ENCODE assay signal across 7 mouse cellular contexts in genomic region chr7:139944291-139945240, GRCm38 (mm10). TPM values are rescaled to one million over a fixed set of nuclear protein-coding genes. Genes with fewer than 3 reads are reported as not detected.
DNase-seq lines count a peak whose midpoint lies in the region; ATAC-seq lines count a peak whose summit lies in the region.

No protein-coding gene starts in this region.

- H3K9me3 ChIP-seq in forebrain, embryonic 16.5 days (ENCODE audit: control insufficient read depth, low read length), result no peaks in the 10 kb centered on the region
- no peaks in the 10 kb centered on the region for H3K9me3 ChIP-seq in liver, embryonic 16.5 days (replicated peaks; ENCODE audit: control insufficient read depth, low read length)

- 3% methylated on average over 68 of the region's 68 CpGs for WGBS in forebrain, embryonic 16.5 days
- WGBS in liver, embryonic 16.5 days (ENCODE audit: insufficient replicate concordance), result 3% methylated on average over 68 of the region's 68 CpGs

- peaks cover 61% of the 10 kb centered on the region for H3K27me3 ChIP-seq in forebrain, embryonic 16.5 days (replicated peaks; ENCODE audit: control insufficient read depth, insufficient read depth, low read length)
- H3K27me3 ChIP-seq in liver, embryonic 16.5 days (ENCODE audit: control insufficient read depth, insufficient read depth, low read depth, low read length), result peaks cover 62% of the 10 kb centered on the region

- H3K36me3 ChIP-seq in forebrain, embryonic 16.5 days (ENCODE audit: control insufficient read depth, insufficient read depth), result no peaks in the 10 kb centered on the region
- no peaks in the 10 kb centered on the region for H3K36me3 ChIP-seq in liver, embryonic 16.5 days (ENCODE audit: control insufficient read depth, insufficient read depth)

- no peak for ATAC-seq in forebrain, embryonic 16.5 days
- no peak for ATAC-seq in liver, embryonic 16.5 days (ENCODE audit: low read depth)

- H3K4me1 ChIP-seq in forebrain, embryonic 16.5 days (replicated peaks; ENCODE audit: control insufficient read depth, insufficient read depth, low read length), result peaks cover 9% of the 10 kb centered on the region
- no peaks in the 10 kb centered on the region; the same call in 1 of the 2 replicates for H3K4me1 ChIP-seq in liver, embryonic 16.5 days (ENCODE audit: control insufficient read depth, low read depth, low read length)

- peak; percentile 6 for DNase-seq in thymus, postnatal 14 days
- no peak for DNase-seq in thymus, postnatal 25 days
- DNase-seq in ovary, postnatal 10 days (ENCODE audit: low spot score), result no peak
- DNase-seq in layer of hippocampus, postnatal 14 days (ENCODE audit: low spot score in 2 of 2), result no peak
- DNase-seq in cerebellum, postnatal 4 days (ENCODE audit: low spot score in 2 of 2), result no peak

- peak overlapping the region; percentile 52 for H3K4me2 ChIP-seq in forebrain, embryonic 16.5 days (ENCODE audit: low read length)
- peak overlapping the region; percentile 27 for H3K4me2 ChIP-seq in liver, embryonic 16.5 days (ENCODE audit: low read depth, low read length)

- peak overlapping the region; percentile 35 for H3K4me3 ChIP-seq in forebrain, embryonic 16.5 days (replicated peaks; ENCODE audit: low read length)
- peak overlapping the region; percentile 26 for H3K4me3 ChIP-seq in liver, embryonic 16.5 days (ENCODE audit: low read depth, low read length)

- H3K9ac ChIP-seq in forebrain, embryonic 16.5 days (replicated peaks; ENCODE audit: low read depth, low read length), result peak overlapping the region; percentile 22; the same call in 1 of the 2 replicates
- no peak overlapping the region for H3K9ac ChIP-seq in liver, embryonic 16.5 days (ENCODE audit: low read depth, low read length)

- no peak overlapping the region for H3K27ac ChIP-seq in forebrain, embryonic 16.5 days (ENCODE audit: low read length)
- no peak overlapping the region for H3K27ac ChIP-seq in liver, embryonic 16.5 days (ENCODE audit: low read length)

RNA-seq across cellular contexts. Expression of gene Utf1, which starts 1.0 kb away (rescaled TPM):
- not detected in 2 replicates for polyA plus RNA-seq in forebrain, embryonic 16.5 days (2015; fragmentation: Nextera tagmentation; extraction: Ambion mirVana)
- not detected in 2 replicates for polyA plus RNA-seq in liver, embryonic 16.5 days (2015; fragmentation: Nextera tagmentation; extraction: Ambion mirVana)
- not detected for total RNA-seq in layer of hippocampus, postnatal 14 days (2021)

RNA-seq across cellular contexts. Expression of gene 6430531B16Rik, which starts 34.0 kb away (rescaled TPM):
- polyA plus RNA-seq in forebrain, embryonic 16.5 days (2015; fragmentation: Nextera tagmentation; extraction: Ambion mirVana), result 0.62 and 0.87 TPM in 2 replicates
- not detected in 2 replicates for polyA plus RNA-seq in liver, embryonic 16.5 days (2015; fragmentation: Nextera tagmentation; extraction: Ambion mirVana)
- under 1 TPM; 0.39 to 0.83 TPM for total RNA-seq in layer of hippocampus, postnatal 14 days (2021)

RNA-seq across cellular contexts. Expression of gene Adam8, which starts 47.8 kb away (rescaled TPM):
- 3.3 and 4.7 TPM in 2 replicates for polyA plus RNA-seq in forebrain, embryonic 16.5 days (2015; fragmentation: Nextera tagmentation; extraction: Ambion mirVana)
- 1.6 and 1.8 TPM in 2 replicates for polyA plus RNA-seq in liver, embryonic 16.5 days (2015; fragmentation: Nextera tagmentation; extraction: Ambion mirVana)
- 1 to 10 TPM; 1.5 to 1.9 TPM for total RNA-seq in layer of hippocampus, postnatal 14 days (2021)

RNA-seq across cellular contexts. Expression of gene Kndc1, which starts 50.1 kb away (rescaled TPM):
- polyA plus RNA-seq in forebrain, embryonic 16.5 days (2015; fragmentation: Nextera tagmentation; extraction: Ambion mirVana), result 4.0 and 7.7 TPM in 2 replicates
- polyA plus RNA-seq in liver, embryonic 16.5 days (2015; fragmentation: Nextera tagmentation; extraction: Ambion mirVana), result not detected in 2 replicates
- 10 to 100 TPM; 78.2 to 96.6 TPM for total RNA-seq in layer of hippocampus, postnatal 14 days (2021)
